Mouse (Mus musculus): ENCODE results near the gene Nr2f2. TPM values are rescaled to one million over a fixed set of nuclear protein-coding genes. Genes with fewer than 3 reads are reported as not detected.
A peak's percentile ranks its signal among the peaks of the same experiment; 100 is the strongest.

Gene Nr2f2
- polyA plus RNA-seq, 1 experiment from 2014 or later = 27.7 TPM

- no peaks in the 10 kb centered on the region for H3K36me3 ChIP-seq
- no peak overlapping the region for H3K4me2 ChIP-seq
- no peaks in the 10 kb centered on the region for H3K4me1 ChIP-seq (replicated peaks)
- no peaks in the 10 kb centered on the region; the same call in 1 of the 2 replicates for H3K27me3 ChIP-seq (replicated peaks)
- no peak overlapping the region for H3K9ac ChIP-seq
- no peak for ATAC-seq (ENCODE audit: insufficient number of reproducible peaks, low FRiP score)
- no peak overlapping the region for H3K27ac ChIP-seq (ENCODE audit: poor library complexity, severe bottlenecking)
- 91% methylated on average over 14 of the region's 14 CpGs for WGBS
- H3K9me3 ChIP-seq (replicated peaks) = no peaks in the 10 kb centered on the region
- no peak overlapping the region for H3K4me3 ChIP-seq
Observed at GRCm38 (mm10) chr7:70381409-70382244, 15.1 kb upstream of the Nr2f2 start.

- no peak overlapping the region for H3K9ac ChIP-seq
- no peak for ATAC-seq (ENCODE audit: insufficient number of reproducible peaks, low FRiP score)
- no peak overlapping the region for H3K4me2 ChIP-seq
- no peaks in the 10 kb centered on the region for H3K9me3 ChIP-seq (replicated peaks)
- no peaks in the 10 kb centered on the region for H3K4me1 ChIP-seq (replicated peaks)
- 76% methylated on average over 3 of the region's 3 CpGs for WGBS
- H3K27me3 ChIP-seq (replicated peaks) = no peaks in the 10 kb centered on the region; the same call in 1 of the 2 replicates
- no peaks in the 10 kb centered on the region for H3K36me3 ChIP-seq
- H3K27ac ChIP-seq (ENCODE audit: poor library complexity, severe bottlenecking) = no peak overlapping the region
- no peak overlapping the region for H3K4me3 ChIP-seq
Observed at GRCm38 (mm10) chr7:70380943-70381342, 14.4 kb upstream of the Nr2f2 start.

- 81% methylated on average over 3 of the region's 3 CpGs for WGBS
- Histone ChIP-seq H3K4me2 (no peak overlapping the region), H3K9ac (no peak overlapping the region), H3K27me3 (replicated peaks) (peaks cover 3% of the 10 kb centered on the region; the same call in 1 of the 2 replicates), H3K27ac (ENCODE audit: poor library complexity, severe bottlenecking) (no peak overlapping the region), H3K4me3 (no peak overlapping the region), H3K36me3 (no peaks in the 10 kb centered on the region), H3K4me1 (replicated peaks) (no peaks in the 10 kb centered on the region), H3K9me3 (replicated peaks) (no peaks in the 10 kb centered on the region)
- ATAC-seq (ENCODE audit: insufficient number of reproducible peaks, low FRiP score) = no peak
Observed at GRCm38 (mm10) chr7:70380246-70380645, 13.7 kb upstream of the Nr2f2 start.

- peak overlapping the region; percentile 47 for H3K4me3 ChIP-seq
- ATAC-seq (ENCODE audit: insufficient number of reproducible peaks, low FRiP score) = no peak
- H3K27ac ChIP-seq (ENCODE audit: poor library complexity, severe bottlenecking) = no peak overlapping the region
- no peaks in the 10 kb centered on the region for H3K36me3 ChIP-seq
- no peaks in the 10 kb centered on the region for H3K9me3 ChIP-seq (replicated peaks)
- peaks cover 16% of the 10 kb centered on the region for H3K4me1 ChIP-seq (replicated peaks)
- WGBS = 7% methylated on average over 18 of the region's 18 CpGs
- peak overlapping the region; percentile 76 for H3K4me2 ChIP-seq
- peaks cover 56% of the 10 kb centered on the region for H3K27me3 ChIP-seq (replicated peaks)
- H3K9ac ChIP-seq = no peak overlapping the region
Observed at GRCm38 (mm10) chr7:70370552-70371262, 4.2 kb upstream of the Nr2f2 start.

GRCm38 (mm10) chr7:70369731-70370551 is 3.4 kb upstream of the Nr2f2 start:
- Histone ChIP-seq H3K36me3 (no peaks in the 10 kb centered on the region), H3K4me1 (replicated peaks) (peaks cover 19% of the 10 kb centered on the region), H3K27me3 (replicated peaks) (peaks cover 53% of the 10 kb centered on the region), H3K27ac (ENCODE audit: poor library complexity, severe bottlenecking) (no peak overlapping the region), H3K9ac (peak overlapping the region; percentile 55), H3K4me3 (peak overlapping the region; percentile 47), H3K9me3 (replicated peaks) (no peaks in the 10 kb centered on the region), H3K4me2 (peak overlapping the region; percentile 76)
- ATAC-seq (ENCODE audit: insufficient number of reproducible peaks, low FRiP score) = no peak
- 2% methylated on average over 47 of the region's 47 CpGs for WGBS

- peak overlapping the region; percentile 76 for H3K4me2 ChIP-seq
- H3K9me3 ChIP-seq (replicated peaks) = no peaks in the 10 kb centered on the region
- H3K9ac ChIP-seq = peak overlapping the region; percentile 55
- peak overlapping the region; percentile 47 for H3K4me3 ChIP-seq
- H3K36me3 ChIP-seq = no peaks in the 10 kb centered on the region
- H3K27me3 ChIP-seq (replicated peaks) = peaks cover 53% of the 10 kb centered on the region
- 3% methylated on average over 37 of the region's 37 CpGs for WGBS
- ATAC-seq (ENCODE audit: insufficient number of reproducible peaks, low FRiP score) = 0 out of 2 replicates have a peak, but pooled peaks have one; percentile 23
- H3K4me1 ChIP-seq (replicated peaks) = peaks cover 19% of the 10 kb centered on the region
- no peak overlapping the region for H3K27ac ChIP-seq (ENCODE audit: poor library complexity, severe bottlenecking)
Observed at GRCm38 (mm10) chr7:70369061-70369730, 2.7 kb upstream of the Nr2f2 start.

GRCm38 (mm10) chr7:70368751-70369060 is 2.2 kb upstream of the Nr2f2 start:
- Histone ChIP-seq H3K36me3 (no peaks in the 10 kb centered on the region), H3K9ac (no peak overlapping the region), H3K9me3 (replicated peaks) (no peaks in the 10 kb centered on the region), H3K27ac (ENCODE audit: poor library complexity, severe bottlenecking) (no peak overlapping the region), H3K4me1 (replicated peaks) (peaks cover 19% of the 10 kb centered on the region), H3K4me2 (peak overlapping the region; percentile 76; the same call in 1 of the 2 replicates), H3K4me3 (peak overlapping the region; percentile 47; the same call in 1 of the 2 replicates), H3K27me3 (replicated peaks) (peaks cover 53% of the 10 kb centered on the region)
- WGBS = 30% methylated on average over 4 of the region's 4 CpGs
- ATAC-seq (ENCODE audit: insufficient number of reproducible peaks, low FRiP score) = no peak

- WGBS = 31% methylated on average over 6 of the region's 6 CpGs
- no peak overlapping the region for H3K4me3 ChIP-seq
Observed at GRCm38 (mm10) chr7:70368268-70368655, 1.7 kb upstream of the Nr2f2 start.

GRCm38 (mm10) chr7:70367591-70368267 is 1.2 kb upstream of the Nr2f2 start:
- Histone ChIP-seq H3K4me2 (peak overlapping the region; percentile 25; the same call in 1 of the 2 replicates), H3K4me3 (no peak overlapping the region), H3K4me1 (replicated peaks) (peaks cover 19% of the 10 kb centered on the region), H3K9me3 (replicated peaks) (no peaks in the 10 kb centered on the region), H3K9ac (no peak overlapping the region), H3K36me3 (no peaks in the 10 kb centered on the region), H3K27ac (ENCODE audit: poor library complexity, severe bottlenecking) (no peak overlapping the region), H3K27me3 (replicated peaks) (peaks cover 56% of the 10 kb centered on the region)
- WGBS = 17% methylated on average over 16 of the region's 16 CpGs
- ATAC-seq (ENCODE audit: insufficient number of reproducible peaks, low FRiP score) = no peak

More at GRCm38 (mm10) chr7:70368268-70368655, 1.7 kb upstream of the Nr2f2 start:
- H3K4me1 ChIP-seq (replicated peaks) = peaks cover 19% of the 10 kb centered on the region
- peaks cover 55% of the 10 kb centered on the region for H3K27me3 ChIP-seq (replicated peaks)
- no peak for ATAC-seq (ENCODE audit: insufficient number of reproducible peaks, low FRiP score)
- H3K9me3 ChIP-seq (replicated peaks) = no peaks in the 10 kb centered on the region
- H3K36me3 ChIP-seq = no peaks in the 10 kb centered on the region
- no peak overlapping the region for H3K9ac ChIP-seq
- no peak overlapping the region for H3K27ac ChIP-seq (ENCODE audit: poor library complexity, severe bottlenecking)
- H3K4me2 ChIP-seq = no peak overlapping the region

GRCm38 (mm10) chr7:70366808-70367095 is 217 bp upstream of the Nr2f2 start:
- Histone ChIP-seq H3K36me3 (no peaks in the 10 kb centered on the region), H3K27me3 (replicated peaks) (peaks cover 48% of the 10 kb centered on the region), H3K9ac (no peak overlapping the region), H3K27ac (ENCODE audit: poor library complexity, severe bottlenecking) (no peak overlapping the region), H3K4me3 (peak overlapping the region; percentile 56), H3K9me3 (replicated peaks) (no peaks in the 10 kb centered on the region), H3K4me2 (peak overlapping the region; percentile 68), H3K4me1 (replicated peaks) (peaks cover 19% of the 10 kb centered on the region)
- ATAC-seq (ENCODE audit: insufficient number of reproducible peaks, low FRiP score) = no peak
- 6% methylated on average over 1 of the region's 1 CpGs for WGBS

Data from heart, embryonic 12.5 days (tissue).